Mouse (Mus musculus) stomach, embryonic 14.5 days (tissue): ENCODE results near the gene Trub2. TPM values are rescaled to one million over a fixed set of nuclear protein-coding genes. Genes with fewer than 3 reads are reported as not detected.

Experiments
- ATAC-seq: fragments of 200-750 bp; cut with Nextera tagmentation; 2 replicates; pipeline ENCODE4 v1.8.0; 2017; ENCODE audit warnings: low read depth, moderate TSS enrichment; ENCODE audit not compliant: insufficient number of reproducible peaks, insufficient read depth, low FRiP score
- H3K27ac ChIP-seq: fragments of 300-500 bp; sonication (generic); 2 replicates; pipeline ENCODE4 v1.5.1; 2014; ENCODE audit warnings: mild to moderate bottlenecking, low read length, moderate library complexity, mixed read lengths
- H3K27me3 ChIP-seq: fragments of 300-500 bp; sonication (generic); 2 replicates; pipeline ENCODE4 v1.6.1; 2014; ENCODE audit warnings: low read length, control low read depth, mixed read lengths; ENCODE audit not compliant: control insufficient read depth, insufficient read depth
- H3K36me3 ChIP-seq: fragments of 300-500 bp; sonication (generic); 2 replicates; pipeline ENCODE4 v1.6.1; 2014; ENCODE audit warnings: mild to moderate bottlenecking, control low read depth, low read length, moderate library complexity, mixed read lengths; ENCODE audit not compliant: control insufficient read depth, insufficient read depth
- H3K4me1 ChIP-seq: fragments of 300-500 bp; sonication (generic); 2 replicates; pipeline ENCODE4 v1.6.1; 2014; ENCODE audit warnings: low read length, control low read depth, mixed read lengths; ENCODE audit not compliant: control insufficient read depth, insufficient read depth
- H3K4me2 ChIP-seq: fragments of 300-500 bp; sonication (generic); replicated peaks from 2 replicates; pipeline ENCODE4 v1.6.1; 2014; ENCODE audit warnings: low read depth, low read length, control low read depth
- H3K4me3 ChIP-seq: fragments of 300-500 bp; sonication (generic); 2 replicates; pipeline ENCODE4 v1.5.1; 2014; ENCODE audit warnings: low read depth, low read length, control low read depth
- H3K9ac ChIP-seq: fragments of 300-500 bp; sonication (generic); replicated peaks from 2 replicates; pipeline ENCODE4 v1.6.1; 2014; ENCODE audit warnings: low read depth, mild to moderate bottlenecking, control low read depth, low read length, moderate library complexity, mixed read lengths
- H3K9me3 ChIP-seq: fragments of 300-500 bp; sonication (generic); 2 replicates; pipeline ENCODE4 v1.6.1; 2016; ENCODE audit warnings: low read depth, low read length, control low read depth; ENCODE audit not compliant: control insufficient read depth
- WGBS: fragments of 180-500 bp; shearing (Covaris S2); extraction: QIAGEN DNeasy Blood & Tissue Kit; methylation state at CpG from one replicate; pipeline ENCODE4 v1.1.7; 2014; 5-methylcytosine and 5-hydroxymethylcytosine counted together
- polyA plus RNA-seq: library from polyadenylated mRNA; unstranded; fragments of >200 nt; fragmentation: Nextera tagmentation; extraction: Ambion mirVana; gene quantifications from 2 replicates; pipeline ENCODE4 v1.2.1, GENCODE M21; 2014

Gene Trub2
- polyA plus RNA-seq, 1 experiment from 2014 or later, result 31.0 TPM

DNA sequence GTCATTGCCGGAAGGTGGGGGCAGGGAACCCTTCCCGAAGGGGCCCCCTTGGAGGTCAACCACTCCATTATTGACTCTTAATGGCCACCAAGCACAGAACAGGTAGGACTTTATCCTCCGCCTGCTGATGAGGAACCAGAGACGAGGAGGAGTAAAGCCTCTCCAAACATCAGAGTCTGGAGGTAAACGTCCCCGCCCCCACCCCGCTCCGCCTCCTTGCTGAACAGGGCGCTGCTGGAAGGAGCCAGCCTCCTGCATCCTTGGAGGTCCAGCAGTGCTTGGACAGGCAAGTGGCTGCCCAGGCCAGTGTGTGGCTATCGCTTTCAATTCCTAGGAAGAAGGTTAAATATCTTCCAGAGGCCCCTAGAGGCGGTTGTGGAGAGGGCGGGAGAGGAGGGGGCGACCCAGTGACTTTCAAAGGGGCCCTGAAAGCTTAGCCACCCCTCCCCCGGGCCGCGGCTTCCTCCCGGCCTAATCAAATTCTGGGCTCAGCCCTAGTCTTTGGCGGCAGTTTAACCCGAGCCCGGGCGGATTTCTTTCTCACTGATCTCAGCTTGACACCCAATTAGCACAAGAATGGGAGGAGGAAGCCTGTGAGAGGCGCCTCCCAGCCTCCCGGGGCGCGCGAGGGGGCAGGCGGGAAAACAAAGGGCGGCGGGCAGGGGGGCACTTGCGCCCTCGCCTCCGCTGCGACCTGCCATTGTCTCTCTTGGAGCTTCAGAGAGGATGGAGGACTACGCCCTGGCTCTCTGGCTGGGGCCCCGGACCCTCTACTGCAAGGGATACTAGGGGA lies 31.9 kb upstream of the Trub2 start, which contains the start of gene Urm1:
Gene Urm1, plus strand, starts transcription at position 51 of the 793 bp plus-strand sequence.
- Histone ChIP-seq H3K9ac (peak within 1 kb of the TSS; percentile 40), H3K4me1 (no peaks in the 10 kb centered on the region; the same call in 1 of the 2 replicates), H3K9me3 (no peaks in the 10 kb centered on the region), H3K27ac (peak within 1 kb of the TSS; percentile 95), H3K4me3 (peak within 1 kb of the TSS; percentile 39), H3K36me3 (peaks cover 12% of the 10 kb centered on the region; the same call in 1 of the 2 replicates), H3K4me2 (peak within 1 kb of the TSS; percentile 62), H3K27me3 (no peaks in the 10 kb centered on the region)
- under 1% methylated on average over 35 of the region's 35 CpGs for WGBS
- ATAC-seq, result peak; percentile 75; the same call in 1 of the 2 replicates

DNA sequence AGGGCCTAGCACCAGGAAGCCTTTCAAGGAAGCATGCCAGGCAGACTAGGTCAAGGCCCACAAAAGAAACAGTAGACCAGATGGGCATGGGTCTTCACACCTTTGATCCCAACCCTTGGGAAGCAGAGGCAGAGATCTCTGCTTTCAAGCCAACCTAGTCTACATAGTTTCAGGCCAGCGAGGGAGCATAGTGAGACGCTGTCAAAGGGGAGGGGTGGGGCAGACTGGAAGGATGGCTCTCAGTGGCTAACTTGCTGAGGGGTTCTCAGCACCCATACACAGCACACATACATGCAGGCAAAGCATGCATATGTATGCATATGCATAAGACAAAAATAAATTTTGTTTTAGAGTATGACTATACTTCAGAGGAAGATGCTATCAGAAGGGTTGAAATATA lies 31.1 kb upstream of the Trub2 start:
- Histone ChIP-seq H3K36me3 (peaks cover 19% of the 10 kb centered on the region), H3K27ac (peak overlapping the region; percentile 95; the same call in 1 of the 2 replicates), H3K9me3 (no peaks in the 10 kb centered on the region), H3K4me3 (peak overlapping the region; percentile 39), H3K4me1 (no peaks in the 10 kb centered on the region; the same call in 1 of the 2 replicates), H3K27me3 (no peaks in the 10 kb centered on the region), H3K9ac (peak overlapping the region; percentile 40; the same call in 1 of the 2 replicates), H3K4me2 (peak overlapping the region; percentile 62)
- no peak for ATAC-seq
- WGBS, result 17% methylated on average over 2 of the region's 2 CpGs

DNA sequence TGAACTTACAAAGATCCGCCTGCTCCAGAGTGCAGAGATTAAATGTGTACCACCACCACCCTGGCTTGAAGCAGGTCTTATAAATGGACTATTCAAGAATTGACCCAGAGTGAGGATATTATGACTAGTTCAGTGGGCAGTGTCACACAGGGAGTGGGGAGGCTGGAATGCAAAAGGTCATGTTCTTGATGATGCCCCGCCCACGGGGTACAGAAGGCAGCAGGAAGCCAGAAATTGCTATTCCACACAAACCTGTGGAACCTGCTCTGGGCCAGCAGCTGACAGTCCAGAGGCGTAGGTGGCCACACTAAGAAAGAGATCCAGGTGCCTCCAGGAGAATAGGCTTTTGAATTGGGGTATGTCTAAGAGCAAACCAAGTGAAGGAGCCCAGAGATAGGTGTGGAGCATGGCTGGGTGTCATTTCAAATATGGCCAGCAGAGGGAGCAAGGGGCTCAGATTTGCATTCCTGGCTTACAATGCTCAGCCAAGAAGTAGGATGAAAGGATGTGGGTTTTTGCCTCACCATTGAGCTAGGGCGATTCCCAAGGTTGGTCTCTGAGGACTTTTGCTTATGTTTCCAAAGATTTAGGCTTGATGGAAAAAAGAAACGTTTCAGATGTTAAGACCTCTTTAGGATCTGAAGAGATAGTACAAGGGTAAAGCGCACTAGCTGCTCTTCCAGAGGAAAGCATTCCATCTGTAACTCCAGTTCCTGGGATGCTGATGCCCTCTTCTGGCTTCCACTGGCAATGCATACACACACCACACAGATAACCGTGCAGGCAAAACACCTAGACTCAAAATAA lies 29.3 kb upstream of the Trub2 start:
- Histone ChIP-seq H3K27me3 (no peaks in the 10 kb centered on the region), H3K4me1 (no peaks in the 10 kb centered on the region; the same call in 1 of the 2 replicates), H3K4me2 (no peak overlapping the region), H3K9ac (no peak overlapping the region), H3K27ac (no peak overlapping the region; the same call in 1 of the 2 replicates), H3K9me3 (no peaks in the 10 kb centered on the region), H3K36me3 (peaks cover 31% of the 10 kb centered on the region), H3K4me3 (no peak overlapping the region)
- ATAC-seq, result peak; percentile 46
- 26% methylated on average over 8 of the region's 8 CpGs for WGBS

DNA sequence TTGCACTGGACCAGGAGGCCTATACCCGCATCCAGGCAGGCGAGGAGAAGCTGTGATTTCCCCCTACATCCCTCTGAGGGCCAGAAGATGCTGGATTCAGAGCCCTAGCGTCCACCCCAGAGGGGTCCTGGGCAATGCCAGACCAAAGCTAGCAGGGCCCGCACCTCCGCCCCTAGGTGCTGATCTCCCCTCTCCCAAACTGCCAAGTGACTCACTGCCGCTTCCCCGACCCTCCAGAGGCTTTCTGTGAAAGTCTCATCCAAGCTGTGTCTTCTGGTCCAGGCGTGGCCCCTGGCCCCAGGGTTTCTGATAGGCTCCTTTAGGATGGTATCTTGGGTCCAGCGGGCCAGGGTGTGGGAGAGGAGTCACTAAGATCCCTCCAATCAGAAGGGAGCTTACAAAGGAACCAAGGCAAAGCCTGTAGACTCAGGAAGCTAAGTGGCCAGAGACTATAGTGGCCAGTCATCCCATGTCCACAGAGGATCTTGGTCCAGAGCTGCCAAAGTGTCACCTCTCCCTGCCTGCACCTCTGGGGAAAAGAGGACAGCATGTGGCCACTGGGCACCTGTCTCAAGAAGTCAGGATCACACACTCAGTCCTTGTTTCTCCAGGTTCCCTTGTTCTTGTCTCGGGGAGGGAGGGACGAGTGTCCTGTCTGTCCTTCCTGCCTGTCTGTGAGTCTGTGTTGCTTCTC lies 27.5 kb upstream of the Trub2 start:
- ATAC-seq, result no peak
- H3K36me3 ChIP-seq, result peaks cover 42% of the 10 kb centered on the region
- 80% methylated on average over 11 of the region's 11 CpGs for WGBS
- H3K9me3 ChIP-seq, result no peaks in the 10 kb centered on the region
- no peak overlapping the region for H3K27ac ChIP-seq
- H3K9ac ChIP-seq, result no peak overlapping the region
- H3K4me1 ChIP-seq, result no peaks in the 10 kb centered on the region; the same call in 1 of the 2 replicates
- H3K4me3 ChIP-seq, result no peak overlapping the region
- no peak overlapping the region for H3K4me2 ChIP-seq
- H3K27me3 ChIP-seq, result no peaks in the 10 kb centered on the region

DNA sequence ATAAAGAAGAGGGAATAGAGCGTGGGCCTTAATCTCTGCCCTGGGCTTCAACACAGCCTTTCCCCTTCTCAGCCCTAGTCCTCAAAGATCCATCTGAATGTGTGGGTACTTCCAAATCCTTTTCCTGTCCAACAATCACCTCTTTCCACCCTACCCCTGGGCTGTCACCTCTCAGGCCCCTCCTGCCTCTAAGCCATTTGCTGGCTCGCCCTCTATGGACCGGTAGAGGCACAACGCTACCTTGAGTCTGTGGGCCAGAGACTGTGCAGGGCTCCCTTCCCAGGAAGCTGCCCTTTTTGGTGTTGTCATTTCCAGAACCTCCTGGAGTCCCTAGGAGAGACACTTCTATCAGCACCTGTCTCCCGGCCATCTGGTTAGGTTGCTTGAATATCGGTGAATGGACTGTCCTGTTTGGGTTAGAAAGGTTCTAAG lies 15.1 kb upstream of the Trub2 start:
- peaks cover 6% of the 10 kb centered on the region for H3K4me1 ChIP-seq
- peak overlapping the region; percentile 91 for H3K4me3 ChIP-seq
- ATAC-seq, result no peak
- no peaks in the 10 kb centered on the region for H3K9me3 ChIP-seq
- 20% methylated on average over 6 of the region's 6 CpGs for WGBS
- H3K36me3 ChIP-seq, result peaks cover 20% of the 10 kb centered on the region; the same call in 1 of the 2 replicates
- no peak overlapping the region for H3K27ac ChIP-seq
- H3K27me3 ChIP-seq, result no peaks in the 10 kb centered on the region
- H3K9ac ChIP-seq, result peak overlapping the region; percentile 87
- peak overlapping the region; percentile 89 for H3K4me2 ChIP-seq

DNA sequence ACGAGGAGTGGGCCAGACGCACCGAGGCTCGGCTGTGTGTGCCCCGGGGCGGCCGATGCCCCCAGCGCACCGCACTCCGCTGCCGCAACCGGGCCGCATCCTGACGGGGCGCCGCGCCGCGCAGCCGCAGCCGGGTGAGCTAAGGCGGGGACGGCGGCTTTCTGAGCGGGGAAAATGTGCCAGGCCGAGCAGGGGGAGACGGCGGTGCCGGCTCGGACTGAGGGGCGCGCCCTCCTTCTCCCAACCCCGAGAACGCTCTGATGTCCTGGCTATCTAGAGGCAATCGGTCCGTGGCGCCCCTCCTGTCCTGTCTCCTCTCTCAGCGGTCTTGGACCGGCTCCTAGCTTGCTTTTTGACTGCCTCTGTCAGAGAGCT lies 14.5 kb upstream of the Trub2 start:
- peaks cover 6% of the 10 kb centered on the region for H3K4me1 ChIP-seq
- peak overlapping the region; percentile 87 for H3K9ac ChIP-seq
- H3K9me3 ChIP-seq, result no peaks in the 10 kb centered on the region
- H3K36me3 ChIP-seq, result peaks cover 16% of the 10 kb centered on the region; the same call in 1 of the 2 replicates
- H3K27ac ChIP-seq, result peak overlapping the region; percentile 49
- H3K4me2 ChIP-seq, result peak overlapping the region; percentile 89
- H3K4me3 ChIP-seq, result peak overlapping the region; percentile 91
- WGBS, result under 1% methylated on average over 38 of the region's 39 CpGs
- ATAC-seq, result no peak
- H3K27me3 ChIP-seq, result no peaks in the 10 kb centered on the region

DNA sequence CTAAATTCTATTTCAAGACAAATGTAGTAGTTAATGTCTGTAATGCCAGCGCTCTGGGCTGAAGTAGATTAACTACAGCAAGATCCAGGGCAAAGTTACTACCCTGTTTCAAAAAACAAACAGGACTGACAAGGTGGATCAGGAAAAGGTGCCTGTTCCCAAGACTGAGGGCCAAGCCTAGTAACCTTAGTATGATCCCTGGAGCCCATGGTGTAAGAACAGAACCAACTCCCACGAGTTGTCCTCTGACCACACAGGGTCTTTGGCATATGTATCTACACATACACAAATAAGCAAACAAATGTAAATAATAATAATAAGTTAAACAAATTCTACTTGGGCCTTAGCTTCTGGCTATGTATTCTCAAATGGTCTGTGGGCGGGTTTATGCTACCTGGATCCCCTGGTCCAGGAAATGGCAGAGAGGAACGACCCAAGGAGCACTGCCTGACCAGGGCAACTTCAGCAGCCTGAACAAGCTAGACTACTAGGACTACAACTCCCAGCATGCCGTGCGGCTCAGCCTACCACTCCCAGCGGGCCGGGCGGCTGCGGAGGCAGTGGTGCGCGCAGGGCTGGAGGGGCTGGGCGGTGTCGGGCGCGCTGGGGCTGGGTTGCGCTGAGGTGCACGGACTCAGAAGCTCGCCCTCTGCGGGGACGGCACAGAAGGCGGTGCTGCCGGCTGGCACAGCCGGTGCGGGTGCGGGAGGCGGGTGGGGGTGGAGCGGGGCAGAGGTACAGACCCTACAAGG lies 13.9 kb upstream of the Trub2 start, which contains the start of gene Slc27a4:
Gene Slc27a4, plus strand, starts transcription at position 560 of the 752 bp plus-strand sequence.
- Histone ChIP-seq H3K4me1 (peaks cover 6% of the 10 kb centered on the region), H3K4me3 (peak within 1 kb of the TSS; percentile 91), H3K9ac (peak within 1 kb of the TSS; percentile 87), H3K27ac (peak within 1 kb of the TSS; percentile 49), H3K9me3 (no peaks in the 10 kb centered on the region), H3K36me3 (peaks cover 14% of the 10 kb centered on the region; the same call in 1 of the 2 replicates), H3K27me3 (no peaks in the 10 kb centered on the region), H3K4me2 (peak within 1 kb of the TSS; percentile 89)
- peak; percentile 96 for ATAC-seq
- WGBS, result 5% methylated on average over 25 of the region's 28 CpGs
